In genomic region chr6:128282126-128282525, GRCm38 (mm10) we compare ENCODE assay signal across 16 mouse cellular contexts. TPM values are rescaled to one million over a fixed set of nuclear protein-coding genes. Genes with fewer than 3 reads are reported as not detected.
A peak's percentile ranks its signal among the peaks of the same experiment; 100 is the strongest.
DNase-seq lines count a peak whose midpoint lies in the region; ATAC-seq and TF ChIP-seq lines count a peak whose summit lies in the region.
"Had no signal": no experiment of that assay in that cellular context is flagged by ENCODE, and none has a peak within 500 bp of the region (broad histone marks: within the 10 kb centered on the region; RNA-seq: fewer than 3 reads in every experiment).

No protein-coding gene starts in this region.

- H3K9me3 ChIP-seq in embryonic facial prominence, embryonic 11.5 days (replicated peaks; ENCODE audit: control insufficient read depth, low read length) = no peaks in the 10 kb centered on the region
- no peaks in the 10 kb centered on the region for H3K9me3 ChIP-seq in hindbrain, embryonic 12.5 days (replicated peaks)
- H3K9me3 ChIP-seq: heart, embryonic 13.5 days; lung, embryonic 15.5 days had no signal

- in situ Hi-C loops in Patski (cut with MboI; ENCODE audit: low pct_unique_long_range_greater_than_20kb) = loop anchor here (25.0 kb wide), 1 partner anchor 945 kb away; no protein-coding TSS in a partner anchor

- no peak overlapping the region for H3ac ChIP-seq in myocyte (ENCODE audit: control insufficient read depth, insufficient read length)

- no peak for TF ChIP-seq CTCF in Patski (IDR thresholded peaks at IDR 0.05)

- ATAC-seq in Patski = peak; percentile 92
- no peak for ATAC-seq in embryonic facial prominence, embryonic 11.5 days (replicated peaks; ENCODE audit: insufficient number of reproducible peaks, low FRiP score, low TSS enrichment, low read depth)
- peak; percentile 78 for ATAC-seq in hindbrain, embryonic 12.5 days (ENCODE audit: low FRiP score)
- ATAC-seq: inflammation-experienced regulatory T-cells, adult 6 months had no signal

- H3K4me2 ChIP-seq in embryonic facial prominence, embryonic 11.5 days (ENCODE audit: low read depth, low read length) = no peak overlapping the region
- H3K4me2 ChIP-seq in hindbrain, embryonic 12.5 days (replicated peaks) = no peak overlapping the region
- H3K4me2 ChIP-seq in myocyte (ENCODE audit: low read depth) = peak overlapping the region; percentile 30
- H3K4me2 ChIP-seq: heart, embryonic 13.5 days; lung, embryonic 15.5 days had no signal

- H3K27me3 ChIP-seq in Patski = no peaks in the 10 kb centered on the region
- no peaks in the 10 kb centered on the region for H3K27me3 ChIP-seq in embryonic facial prominence, embryonic 11.5 days (ENCODE audit: control insufficient read depth, insufficient read depth, low read length)
- peaks cover 10% of the 10 kb centered on the region for H3K27me3 ChIP-seq in hindbrain, embryonic 12.5 days
- no peaks in the 10 kb centered on the region for H3K27me3 ChIP-seq in myocyte (ENCODE audit: control insufficient read depth, insufficient read depth, insufficient read length)
- H3K27me3 ChIP-seq: heart, embryonic 13.5 days; lung, embryonic 15.5 days had no signal

- no peak overlapping the region for H3K9ac ChIP-seq in embryonic facial prominence, embryonic 11.5 days (replicated peaks; ENCODE audit: low read length)
- no peak overlapping the region for H3K9ac ChIP-seq in hindbrain, embryonic 12.5 days
- H3K9ac ChIP-seq: heart, embryonic 13.5 days; lung, embryonic 15.5 days had no signal

- CTCF ChIA-PET in Patski (lab: Charles Lee) = interaction anchor here (1.6 to 2.6 kb wide), 3 partner anchors 10 to 20 kb away, joined by 3 to 12 read pairs (median 9); no protein-coding TSS in a partner anchor

- no peak overlapping the region for H3K27ac ChIP-seq in embryonic facial prominence, embryonic 11.5 days (replicated peaks; ENCODE audit: low read depth, low read length)
- no peak overlapping the region for H3K27ac ChIP-seq in hindbrain, embryonic 12.5 days
- H3K27ac ChIP-seq: heart, embryonic 13.5 days; lung, embryonic 15.5 days had no signal

- H3K79me2 ChIP-seq in myocyte (ENCODE audit: control insufficient read depth, insufficient read depth) = peaks cover 83% of the 10 kb centered on the region

- H3K4me1 ChIP-seq in embryonic facial prominence, embryonic 11.5 days (ENCODE audit: control insufficient read depth, insufficient read depth, low read length) = peaks cover 3% of the 10 kb centered on the region; the same call in 1 of the 2 replicates
- peaks cover 9% of the 10 kb centered on the region for H3K4me1 ChIP-seq in hindbrain, embryonic 12.5 days

- DNase-seq in Patski (ENCODE audit: low read depth, low spot score) = peak; percentile 94
- DNase-seq in embryonic facial prominence, embryonic 11.5 days (ENCODE audit: low spot score) = peak; percentile 41
- no peak for DNase-seq in layer of hippocampus, postnatal 36 days
- no peak for DNase-seq in layer of hippocampus, postnatal 25 days (ENCODE audit: extremely low spot score in 1 of 2, low spot score in 1 of 2)
- DNase-seq in gastrocnemius, postnatal 36 days = no peak
- DNase-seq: adrenal gland, postnatal 36 days; cerebellum, adult 9-11 months; kidney, postnatal 36 days; right cerebral cortex, postnatal 25 days had no signal

- POLR2A ChIA-PET in Patski (lab: Charles Lee) = interaction anchor here (1.4 kb wide), 1 partner anchor 35 kb away, joined by 3 read pairs; no protein-coding TSS in a partner anchor

- H3K4me3 ChIP-seq in embryonic facial prominence, embryonic 11.5 days (ENCODE audit: low read depth, low read length) = no peak overlapping the region
- no peak overlapping the region for H3K4me3 ChIP-seq in hindbrain, embryonic 12.5 days
- no peak overlapping the region for H3K4me3 ChIP-seq in myocyte
- H3K4me3 ChIP-seq: erythroblast, embryonic 14.5 days; heart, embryonic 13.5 days; lung, embryonic 15.5 days had no signal

- intact Hi-C loops in gastrocnemius, postnatal 36 days (cut with DNase I) = no loop called here

- H3K36me3 ChIP-seq in embryonic facial prominence, embryonic 11.5 days (replicated peaks; ENCODE audit: control insufficient read depth, insufficient read depth, low read depth, low read length) = no peaks in the 10 kb centered on the region
- H3K36me3 ChIP-seq in hindbrain, embryonic 12.5 days = no peaks in the 10 kb centered on the region
- H3K36me3 ChIP-seq in myocyte (ENCODE audit: control insufficient read depth, insufficient read depth) = no peaks in the 10 kb centered on the region
- H3K36me3 ChIP-seq: heart, embryonic 13.5 days; lung, embryonic 15.5 days had no signal

- 11% methylated on average over 3 of the region's 3 CpGs for WGBS in embryonic facial prominence, embryonic 11.5 days
- WGBS in hindbrain, embryonic 12.5 days = 3% methylated on average over 3 of the region's 3 CpGs

- no peak for TF ChIP-seq POLR2A in myocyte (IDR thresholded peaks at IDR 0.05; ENCODE audit: insufficient read length, low read depth)

TF ChIP-seq in myocyte, 11 proteins besides CTCF, POLR2A, EP300 and RAD21:
- no peak for TF ChIP-seq TCF12 (IDR thresholded peaks at IDR 0.05; ENCODE audit: insufficient read depth, poor library complexity, severe bottlenecking)
- no peak for TF ChIP-seq E2F4 (IDR thresholded peaks at IDR 0.05; ENCODE audit: insufficient read depth)
- no peak for TF ChIP-seq CEBPB (IDR thresholded peaks at IDR 0.05; ENCODE audit: insufficient read depth, poor library complexity, severe bottlenecking)
- no peak for TF ChIP-seq USF1 (IDR thresholded peaks at IDR 0.05; ENCODE audit: low read depth)
- TF ChIP-seq REST (IDR thresholded peaks at IDR 0.05; ENCODE audit: insufficient read depth, insufficient read length) = no peak
- TF ChIP-seq POLR2AphosphoS2 (IDR thresholded peaks at IDR 0.05; ENCODE audit: insufficient read length, low read depth) = no peak
- TF ChIP-seq MAX (IDR thresholded peaks at IDR 0.05; ENCODE audit: low read depth) = no peak
- TF ChIP-seq MYOD1 (IDR thresholded peaks at IDR 0.05; ENCODE audit: control insufficient read depth in 1 of 3, insufficient read length in 2 of 3, low read depth in 2 of 3) = no peak
- no peak for TF ChIP-seq SRF (IDR thresholded peaks at IDR 0.05; ENCODE audit: control insufficient read depth, insufficient read length, low read depth)
- TF ChIP-seq TCF3 (IDR thresholded peaks at IDR 0.05; ENCODE audit: insufficient read length, low read depth) = no peak
- no peak for TF ChIP-seq MYOG (IDR thresholded peaks at IDR 0.05; ENCODE audit: control insufficient read depth in 1 of 3, insufficient read depth in 1 of 3, insufficient read length in 2 of 3, low read depth in 2 of 3)

RNA-seq across cellular contexts. Expression of gene Tead4, which starts 18.5 kb away (rescaled TPM):
- polyA plus RNA-seq in Patski (2021) (6.1 TPM), myocyte (2012; fragmentation: generic; extraction: Trizol) (70.9 TPM)
- polyA plus RNA-seq in embryonic facial prominence, embryonic 11.5 days (2014; fragmentation: Nextera tagmentation; extraction: Ambion mirVana) = 1.4 and 2.3 TPM in 2 replicates
- polyA plus RNA-seq in hindbrain, embryonic 12.5 days (2016; fragmentation: Nextera tagmentation; extraction: Ambion mirVana) = 2.4 TPM in 2 replicates
- total RNA-seq in layer of hippocampus, postnatal 36 days (2021) = 1 to 10 TPM in 1 of 2 experiments, under 1 TPM in 1; 0.57 to 1.1 TPM
- under 1 TPM; 0.79 to 0.92 TPM for total RNA-seq in layer of hippocampus, postnatal 25 days (2021)
- 1 to 10 TPM; 3.7 to 4.3 TPM for total RNA-seq in gastrocnemius, postnatal 36 days (2021)
- total RNA-seq: monocyte, adult 5-6 weeks had no signal
- polyA plus RNA-seq: erythroblast, embryonic 14.5 days; inflammation-experienced regulatory T-cells, adult 6 months had no signal

Comparison
In these comparisons a context has a peak if more than half of its experiments do, and no peak if none do; other contexts are left out.
1. DNase-seq: peak in Patski (single experiment) and embryonic facial prominence, embryonic 11.5 days (single experiment); none in layer of hippocampus, postnatal 36 days (0 of 2), layer of hippocampus, postnatal 25 days (0 of 2) and gastrocnemius, postnatal 36 days (0 of 2).
2. RNA of gene Tead4, which starts 18.5 kb away (polyA plus RNA-seq): 70.9 TPM in myocyte (single experiment); 6.1 TPM in Patski (single experiment), 2.4 TPM in hindbrain, embryonic 12.5 days and 1.4 to 2.3 TPM in embryonic facial prominence, embryonic 11.5 days; every median in the first group is over 10 times any median in the second.